Mouse (Mus musculus) megakaryocyte, embryonic 14.5 days (primary cell): ENCODE data around the gene Tmem136.

ENCODE experiments used
- FLI1 ChIP-seq: IDR thresholded peaks from 2 replicates; pipeline ENCODE4 v1.6.1; 2012; ENCODE audit warnings: low read length, inconsistent platforms, mixed read lengths
- GATA1 ChIP-seq: IDR thresholded peaks from 3 replicates; pipeline ENCODE4 v1.6.1; 2012; ENCODE audit warnings: mixed read lengths, low read length, inconsistent platforms, borderline replicate concordance

GRCm38 (mm10) chr9:43102931-43103330 lies 13.4 kb downstream of the Tmem136 start:
- no peak for TF ChIP-seq GATA1
- TF ChIP-seq FLI1: no peak
